Mouse (Mus musculus) T-helper 17 cell (primary cell): Measurements from ENCODE around the gene Gm13694.

ENCODE experiments used
- in situ Hi-C, 2 experiments: fragments of 300-600 bp; cut with MboI, MseI; formaldehyde crosslinking; loops; 1 replicate in 1 of 2; 2 replicates in 1 of 2; pipeline ENCODE4 v1.15.1; 2025; ENCODE audit warnings: high pct_unique_total_duplicates in 2 of 2

Gm13694 gene

GRCm38 (mm10) chr2:84023319-84023718, 44.6 kb downstream of the Gm13694 start:
- in situ Hi-C loops: no loop called here

GRCm38 (mm10) chr2:84025217-84025616, 46.5 kb downstream of the Gm13694 start:
- in situ Hi-C loops: no loop called here
